Mouse (Mus musculus) frontal cortex, postnatal 14 days (tissue): ENCODE measurements around the gene Fbxl13.
A peak's percentile ranks its signal among the peaks of the same experiment; 100 is the strongest.

Experiments used
- DNase-seq, 2 experiments: peaks; one replicate each; pipeline ENCODE4 v3.0.0; 2022; ENCODE audit warnings: low spot score in 2 of 2

Fbxl13 gene

GRCm38 (mm10) chr5:21519166-21519565, 126.3 kb downstream of the Fbxl13 start:
- DNase-seq: no peak

- DNase-seq: no peak
These were observed 127.2 kb downstream of the Fbxl13 start for GRCm38 (mm10) chr5:21518207-21518606.

GRCm38 (mm10) chr5:21517562-21517961, 127.9 kb downstream of the Fbxl13 start:
- DNase-seq: no peak

- no peak for DNase-seq
These were observed 132.1 kb downstream of the Fbxl13 start for GRCm38 (mm10) chr5:21513363-21513762.

- DNase-seq: no peak
These were observed 135.6 kb downstream of the Fbxl13 start for GRCm38 (mm10) chr5:21509801-21510200.

GRCm38 (mm10) chr5:21506887-21507286, 138.5 kb downstream of the Fbxl13 start:
- no peak for DNase-seq

GRCm38 (mm10) chr5:21505159-21505558, 140.3 kb downstream of the Fbxl13 start:
- DNase-seq: no peak

- DNase-seq: peak in 1 of 2 experiments; percentile 15
These were observed 142.4 kb downstream of the Fbxl13 start for GRCm38 (mm10) chr5:21502936-21503610.

GRCm38 (mm10) chr5:21500941-21501340, 144.5 kb downstream of the Fbxl13 start:
- no peak for DNase-seq

GRCm38 (mm10) chr5:21500133-21500532, 145.3 kb downstream of the Fbxl13 start:
- DNase-seq: no peak

- no peak for DNase-seq
These were observed 146.5 kb downstream of the Fbxl13 start for GRCm38 (mm10) chr5:21498925-21499324.

GRCm38 (mm10) chr5:21498490-21498889, 146.9 kb downstream of the Fbxl13 start:
- DNase-seq: no peak

GRCm38 (mm10) chr5:21496881-21497280, 148.6 kb downstream of the Fbxl13 start:
- DNase-seq: no peak

GRCm38 (mm10) chr5:21496321-21496720, 149.1 kb downstream of the Fbxl13 start:
- no peak for DNase-seq

GRCm38 (mm10) chr5:21494781-21495180, 150.7 kb downstream of the Fbxl13 start:
- DNase-seq: no peak

- DNase-seq: no peak
These were observed 152.0 kb downstream of the Fbxl13 start for GRCm38 (mm10) chr5:21493294-21493999.

GRCm38 (mm10) chr5:21492213-21492612, 153.2 kb downstream of the Fbxl13 start:
- no peak for DNase-seq

GRCm38 (mm10) chr5:21491469-21491868, 154.0 kb downstream of the Fbxl13 start:
- DNase-seq: no peak

- DNase-seq: no peak
These were observed 156.3 kb downstream of the Fbxl13 start for GRCm38 (mm10) chr5:21489135-21489534.

- DNase-seq: no peak
These were observed 156.9 kb downstream of the Fbxl13 start for GRCm38 (mm10) chr5:21488506-21488905.

- no peak for DNase-seq
These were observed 157.7 kb downstream of the Fbxl13 start for GRCm38 (mm10) chr5:21487716-21488115.

GRCm38 (mm10) chr5:21487306-21487705, 158.1 kb downstream of the Fbxl13 start:
- no peak for DNase-seq

- no peak for DNase-seq
These were observed 158.6 kb downstream of the Fbxl13 start for GRCm38 (mm10) chr5:21486798-21487197.
